Mouse (Mus musculus): ENCODE data around the gene Kcnk3.

DNA sequence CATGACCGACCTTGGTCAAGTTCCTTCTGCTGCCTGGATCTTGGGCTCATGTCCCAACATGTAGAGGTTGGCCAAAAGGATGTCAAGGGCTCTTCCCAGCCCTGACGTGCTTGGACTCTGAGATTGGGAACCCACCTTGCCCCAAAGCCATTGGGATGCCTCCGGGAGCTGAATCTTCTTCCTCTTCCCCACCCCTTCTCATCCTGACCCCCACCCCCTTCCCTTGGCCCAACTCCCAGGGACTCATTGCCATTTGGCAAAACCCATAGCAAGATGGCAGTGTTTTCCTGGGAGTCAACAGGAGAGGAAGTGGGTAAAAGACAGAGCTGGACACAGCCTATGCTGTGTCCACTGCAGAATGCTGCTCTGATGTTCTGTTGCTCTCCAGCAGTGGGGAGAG lies 1.6 kb downstream of the Kcnk3 start:
- no peak for TF ChIP-seq POLR2A (IDR thresholded peaks at IDR 0.05; ENCODE audit: extremely low read depth, insufficient read depth, low read length)
- no peak for TF ChIP-seq CTCF (IDR thresholded peaks at IDR 0.05; ENCODE audit: extremely low read depth, insufficient read depth, low read length)
